Mouse (Mus musculus) bone marrow, adult 2 months (tissue): ENCODE results near the gene Rtkn. TPM values are rescaled to one million over a fixed set of nuclear protein-coding genes. Genes with fewer than 3 reads are reported as not detected.

Source experiments
- H3K27ac ChIP-seq: fragments of 200-500 bp; 2 replicates; pipeline ENCODE4 v1.5.1; 2012; ENCODE audit warnings: low read depth, mild to moderate bottlenecking, control low read depth, inconsistent platforms, low read length; ENCODE audit not compliant: control insufficient read depth, poor library complexity, insufficient read depth
- H3K4me1 ChIP-seq: fragments of 200-500 bp; 2 replicates; pipeline ENCODE4 v1.6.1; 2011; ENCODE audit warnings: low read length; ENCODE audit not compliant: control insufficient read depth, insufficient read depth
- H3K4me3 ChIP-seq: fragments of 200-500 bp; replicated peaks from 2 replicates; pipeline ENCODE3; 2011; ENCODE audit warnings: mild to moderate bottlenecking, low read depth, low read length, control low read depth; ENCODE audit not compliant: control insufficient read depth
- CTCF ChIP-seq: fragments of 200-500 bp; IDR thresholded peaks from 2 replicates; pipeline ENCODE4 v1.5.1; 2011; ENCODE audit warnings: low read length, control low read depth; ENCODE audit not compliant: control insufficient read depth, insufficient read depth
- POLR2A ChIP-seq: fragments of 200-500 bp; IDR thresholded peaks from 2 replicates; pipeline ENCODE4 v1.6.1; 2011; ENCODE audit warnings: low read depth, mild to moderate bottlenecking, control low read depth, low read length, borderline replicate concordance; ENCODE audit not compliant: control insufficient read depth
- WGBS: fragments of 180-500 bp; shearing (Covaris S2); methylation state at CpG from one replicate; pipeline ENCODE4 v1.1.7; 2018; 5-methylcytosine and 5-hydroxymethylcytosine counted together
- polyA plus RNA-seq: library from polyadenylated mRNA; stranded (reverse); fragments of >200 nt; gene quantifications from 2 replicates; pipeline ENCODE4 v1.2.4, GENCODE M21; 2011; ENCODE audit warnings: low replicate concordance; ENCODE audit not compliant: missing spikeins, insufficient read depth, insufficient read length

The Rtkn gene
- polyA plus RNA-seq, 1 experiment, result 1.3 TPM

GRCm38 (mm10) chr6:83111510-83112136 is 23.6 kb upstream of the Rtkn start:
- TF ChIP-seq CTCF (no peak), POLR2A (no peak)
- no peak overlapping the region for H3K4me3 ChIP-seq
- H3K27ac ChIP-seq, result no peak overlapping the region
- WGBS, result 62% methylated on average over 4 of the region's 4 CpGs
- peaks cover 2% of the 10 kb centered on the region; the same call in 1 of the 2 replicates for H3K4me1 ChIP-seq

GRCm38 (mm10) chr6:83115011-83115671 is 20.1 kb upstream of the Rtkn start, which contains the start of gene Mogs:
TSS of gene Mogs (plus strand) at chr6:83115496.
- Histone ChIP-seq H3K4me1 (peaks cover 6% of the 10 kb centered on the region; the same call in 1 of the 2 replicates), H3K4me3 (peak within 1 kb of the TSS; percentile 84), H3K27ac (peak within 1 kb of the TSS; percentile 81)
- TF ChIP-seq POLR2A (peak; percentile 96), CTCF (peak; percentile 48)
- WGBS, result under 1% methylated on average over 55 of the region's 58 CpGs

- peak overlapping the region; percentile 81 for H3K27ac ChIP-seq
- peaks cover 6% of the 10 kb centered on the region; the same call in 1 of the 2 replicates for H3K4me1 ChIP-seq
- H3K4me3 ChIP-seq, result peak overlapping the region; percentile 84
- 1% methylated on average over 44 of the region's 48 CpGs for WGBS
- TF ChIP-seq CTCF (no peak), POLR2A (no peak)
These were observed 19.4 kb upstream of the Rtkn start for GRCm38 (mm10) chr6:83115682-83116372.

- WGBS, result 77% methylated on average over 11 of the region's 11 CpGs
- no peak overlapping the region for H3K27ac ChIP-seq
- H3K4me3 ChIP-seq, result peak overlapping the region; percentile 84
- peaks cover 6% of the 10 kb centered on the region; the same call in 1 of the 2 replicates for H3K4me1 ChIP-seq
- TF ChIP-seq POLR2A (no peak), CTCF (no peak)
These were observed 18.7 kb upstream of the Rtkn start for GRCm38 (mm10) chr6:83116373-83117164.

- TF ChIP-seq POLR2A, result no peak
- TF ChIP-seq CTCF, result no peak
- Histone ChIP-seq H3K27ac (no peak overlapping the region), H3K4me3 (no peak overlapping the region), H3K4me1 (peaks cover 6% of the 10 kb centered on the region; the same call in 1 of the 2 replicates)
- 79% methylated on average over 4 of the region's 4 CpGs for WGBS
These were observed 18.2 kb upstream of the Rtkn start for GRCm38 (mm10) chr6:83117165-83117438.

- Histone ChIP-seq H3K4me1 (peaks cover 6% of the 10 kb centered on the region; the same call in 1 of the 2 replicates), H3K4me3 (no peak overlapping the region), H3K27ac (no peak overlapping the region)
- TF ChIP-seq CTCF, result no peak
- no peak for TF ChIP-seq POLR2A
- 91% methylated on average over 13 of the region's 13 CpGs for WGBS
These were observed 17.6 kb upstream of the Rtkn start for GRCm38 (mm10) chr6:83117616-83118015.

- Histone ChIP-seq H3K4me1 (peaks cover 6% of the 10 kb centered on the region; the same call in 1 of the 2 replicates), H3K27ac (no peak overlapping the region), H3K4me3 (no peak overlapping the region)
- 89% methylated on average over 11 of the region's 11 CpGs for WGBS
- TF ChIP-seq CTCF (no peak), POLR2A (no peak)
These were observed 16.9 kb upstream of the Rtkn start for GRCm38 (mm10) chr6:83118369-83118768.
